ENCODE assay signal across 24 mouse cellular contexts in the genomic region with DNA sequence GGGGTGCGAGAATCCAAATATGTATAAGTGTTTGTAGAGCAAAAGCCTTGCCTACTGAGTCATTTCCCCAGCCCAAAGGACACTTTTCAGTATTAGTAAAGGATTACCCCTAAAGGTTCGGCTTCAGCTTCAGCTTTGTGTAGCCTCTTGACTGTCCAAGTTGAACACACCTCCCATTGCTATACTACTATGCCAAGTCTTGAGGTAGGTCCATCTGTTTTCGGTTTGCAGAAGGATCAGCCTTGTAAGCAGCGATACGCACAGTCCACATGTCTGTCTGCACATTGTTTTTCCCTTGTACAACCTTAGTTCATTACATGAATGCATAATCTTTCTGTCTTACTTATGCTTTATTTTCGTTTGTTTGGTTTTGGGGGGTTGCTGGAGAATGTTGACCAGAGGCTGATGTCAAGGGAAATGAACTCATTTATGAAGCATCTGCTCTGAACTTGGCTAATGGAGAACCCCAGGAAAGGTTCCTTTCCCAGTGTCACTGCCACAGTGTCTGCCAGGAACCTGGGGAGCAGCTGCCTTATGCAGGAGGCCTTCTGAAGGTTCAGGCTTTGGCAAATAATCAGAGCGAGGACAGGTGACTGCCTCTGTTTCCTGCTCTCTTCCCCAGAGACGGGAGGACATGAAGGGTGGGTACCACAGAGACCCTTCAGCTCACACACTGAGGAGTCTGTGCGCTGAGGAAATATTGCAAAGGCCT.
DNase-seq lines count a peak whose midpoint lies in the region; ATAC-seq and TF ChIP-seq lines count a peak whose summit lies in the region.
"Had no signal": no experiment of that assay in that cellular context is flagged by ENCODE, and none has a peak within 500 bp of the region (broad histone marks: within the 10 kb centered on the region; RNA-seq: fewer than 3 reads in every experiment).

No protein-coding gene starts in this region.

- no peak overlapping the region for H3K4me2 ChIP-seq in midbrain, embryonic 11.5 days
- no peak overlapping the region for H3K4me2 ChIP-seq in midbrain, postnatal 0 days (ENCODE audit: low read depth, low read length, poor library complexity, severe bottlenecking)
- no peak overlapping the region for H3K4me2 ChIP-seq in embryonic facial prominence, embryonic 14.5 days (ENCODE audit: low read depth, low read length)
- H3K4me2 ChIP-seq: embryonic facial prominence, embryonic 13.5 days; heart, embryonic 11.5 days; limb, embryonic 15.5 days; lung, embryonic 14.5 days; midbrain, embryonic 13.5 days; neural tube, embryonic 12.5 days had no signal

- intact Hi-C loops in heart, adult 2 months (cut with DNase I): no loop called here

- no peak overlapping the region for H3K4me3 ChIP-seq in heart, adult 2 months
- H3K4me3 ChIP-seq in midbrain, embryonic 11.5 days (ENCODE audit: low read depth, low read length): no peak overlapping the region
- H3K4me3 ChIP-seq in midbrain, postnatal 0 days (ENCODE audit: low read depth, low read length): no peak overlapping the region
- H3K4me3 ChIP-seq in embryonic facial prominence, embryonic 14.5 days (ENCODE audit: low read depth, low read length): no peak overlapping the region
- H3K4me3 ChIP-seq: embryonic facial prominence, embryonic 13.5 days; limb, embryonic 15.5 days; midbrain, embryonic 13.5 days; neural tube, embryonic 12.5 days had no signal

- no peak for TF ChIP-seq CTCF in heart, adult 2 months (IDR thresholded peaks at IDR 0.05)
- TF ChIP-seq CTCF in midbrain, postnatal 0 days (IDR thresholded peaks at IDR 0.05): no peak

- no peak overlapping the region for H3K9ac ChIP-seq in heart, adult 2 months (ENCODE audit: low read depth, low read length)
- no peak overlapping the region for H3K9ac ChIP-seq in midbrain, embryonic 11.5 days (ENCODE audit: low read length)
- H3K9ac ChIP-seq in midbrain, postnatal 0 days (replicated peaks; ENCODE audit: low read length, poor library complexity, severe bottlenecking): no peak overlapping the region
- no peak overlapping the region for H3K9ac ChIP-seq in embryonic facial prominence, embryonic 14.5 days (ENCODE audit: low read depth, low read length)
- H3K9ac ChIP-seq: embryonic facial prominence, embryonic 13.5 days; limb, embryonic 15.5 days; liver, embryonic 14.5 days; lung, embryonic 14.5 days; midbrain, embryonic 13.5 days; neural tube, embryonic 12.5 days had no signal

- WGBS in heart, adult 2 months: 61% methylated on average over 9 of the region's 9 CpGs
- 85% methylated on average over 9 of the region's 9 CpGs for WGBS in midbrain, embryonic 11.5 days
- 87% methylated on average over 9 of the region's 9 CpGs for WGBS in midbrain, postnatal 0 days
- WGBS in embryonic facial prominence, embryonic 14.5 days: 68% methylated on average over 9 of the region's 9 CpGs

- peak; percentile 74 for DNase-seq in heart, adult 11 months
- DNase-seq in heart, adult 2 months: no peak
- peak; percentile 45 for DNase-seq in midbrain, embryonic 11.5 days (ENCODE audit: low spot score, missing footprints)
- no peak for DNase-seq in midbrain, postnatal 0 days (ENCODE audit: low spot score)
- peak; percentile 76 to 82 for DNase-seq in cerebellum, postnatal 10 days
- DNase-seq in embryonic facial prominence, embryonic 14.5 days (ENCODE audit: low spot score): peak; percentile 10
- no peak for DNase-seq in thymus, postnatal 4 days
- DNase-seq in kidney, postnatal 4 days: no peak
- DNase-seq: adrenal gland, postnatal 36 days; kidney, adult 2 months; kidney, postnatal 10 days; layer of hippocampus, postnatal 36 days; lung, embryonic 14.5 days; thymus, adult 18-20 months; thymus, postnatal 36 days had no signal

- H3K9me3 ChIP-seq in midbrain, embryonic 11.5 days (ENCODE audit: control insufficient read depth, low read length): no peaks in the 10 kb centered on the region
- no peaks in the 10 kb centered on the region for H3K9me3 ChIP-seq in midbrain, postnatal 0 days (ENCODE audit: low read length)
- H3K9me3 ChIP-seq in embryonic facial prominence, embryonic 14.5 days (ENCODE audit: control insufficient read depth, low read length): no peaks in the 10 kb centered on the region
- H3K9me3 ChIP-seq: embryonic facial prominence, embryonic 13.5 days; limb, embryonic 15.5 days; midbrain, embryonic 13.5 days; neural tube, embryonic 12.5 days had no signal

- no peak for ATAC-seq in midbrain, embryonic 11.5 days (ENCODE audit: low FRiP score)
- ATAC-seq in midbrain, postnatal 0 days (ENCODE audit: low FRiP score): no peak
- ATAC-seq in embryonic facial prominence, embryonic 14.5 days (ENCODE audit: low read depth): no peak
- ATAC-seq: CD4-positive, CD25-positive, alpha-beta regulatory T cell, adult 4 months; forebrain, embryonic 14.5 days; inflammation-experienced regulatory T-cells, adult 6 months; midbrain, embryonic 13.5 days had no signal

- no peaks in the 10 kb centered on the region for H3K27me3 ChIP-seq in heart, adult 2 months (ENCODE audit: control insufficient read depth, insufficient read depth, low read length)
- no peaks in the 10 kb centered on the region for H3K27me3 ChIP-seq in midbrain, embryonic 11.5 days (ENCODE audit: control insufficient read depth, insufficient read depth, low read length)
- H3K27me3 ChIP-seq in midbrain, postnatal 0 days (ENCODE audit: insufficient read depth, low read length): no peaks in the 10 kb centered on the region
- no peaks in the 10 kb centered on the region for H3K27me3 ChIP-seq in embryonic facial prominence, embryonic 14.5 days (replicated peaks; ENCODE audit: control insufficient read depth, insufficient read depth, low read length)
- H3K27me3 ChIP-seq: embryonic facial prominence, embryonic 13.5 days; limb, embryonic 15.5 days; midbrain, embryonic 13.5 days; neural tube, embryonic 12.5 days had no signal

- H3K27ac ChIP-seq in heart, adult 2 months: no peak overlapping the region
- no peak overlapping the region for H3K27ac ChIP-seq in midbrain, embryonic 11.5 days (ENCODE audit: low read depth, low read length)
- H3K27ac ChIP-seq in midbrain, postnatal 0 days (ENCODE audit: low read depth, low read length): no peak overlapping the region
- H3K27ac ChIP-seq in embryonic facial prominence, embryonic 14.5 days (replicated peaks; ENCODE audit: low read depth, low read length): no peak overlapping the region
- H3K27ac ChIP-seq: embryonic facial prominence, embryonic 13.5 days; limb, embryonic 15.5 days; liver, embryonic 14.5 days; midbrain, embryonic 13.5 days; neural tube, embryonic 12.5 days had no signal

- TF ChIP-seq EP300 in heart, adult 2 months (IDR thresholded peaks at IDR 0.05; ENCODE audit: insufficient read depth, low read depth, low read length): no peak

- TF ChIP-seq POLR2A in heart, adult 2 months (IDR thresholded peaks at IDR 0.05; ENCODE audit: insufficient read depth, low read depth, low read length): no peak

- H3K79me2 ChIP-seq in heart, adult 2 months (replicated peaks; ENCODE audit: control insufficient read depth, insufficient read depth, low read length): no peaks in the 10 kb centered on the region

- no peaks in the 10 kb centered on the region for H3K36me3 ChIP-seq in heart, adult 2 months (ENCODE audit: control insufficient read depth, insufficient read depth, low read length)
- no peaks in the 10 kb centered on the region for H3K36me3 ChIP-seq in midbrain, embryonic 11.5 days (ENCODE audit: control insufficient read depth, insufficient read depth, low read length)
- no peaks in the 10 kb centered on the region for H3K36me3 ChIP-seq in midbrain, postnatal 0 days (ENCODE audit: insufficient read depth, low read length)
- H3K36me3 ChIP-seq in embryonic facial prominence, embryonic 14.5 days (ENCODE audit: control insufficient read depth, insufficient read depth, low read length): no peaks in the 10 kb centered on the region
- H3K36me3 ChIP-seq: embryonic facial prominence, embryonic 13.5 days; limb, embryonic 15.5 days; midbrain, embryonic 13.5 days; neural tube, embryonic 12.5 days had no signal

- H3K4me1 ChIP-seq in heart, adult 2 months (ENCODE audit: control insufficient read depth, insufficient read depth, low read length): no peaks in the 10 kb centered on the region
- H3K4me1 ChIP-seq in midbrain, embryonic 11.5 days (ENCODE audit: control insufficient read depth, insufficient read depth, low read length): no peaks in the 10 kb centered on the region
- H3K4me1 ChIP-seq in midbrain, postnatal 0 days (ENCODE audit: insufficient read depth, low read length): no peaks in the 10 kb centered on the region
- no peaks in the 10 kb centered on the region for H3K4me1 ChIP-seq in embryonic facial prominence, embryonic 14.5 days (ENCODE audit: control insufficient read depth, insufficient read depth, low read length)
- H3K4me1 ChIP-seq: embryonic facial prominence, embryonic 13.5 days; limb, embryonic 15.5 days had no signal

Comparison
In these comparisons a context has a peak if more than half of its experiments do, and no peak if none do; other contexts are left out.
1. DNase-seq: peak in heart, adult 11 months (single experiment), midbrain, embryonic 11.5 days (single experiment), cerebellum, postnatal 10 days (2 of 2) and embryonic facial prominence, embryonic 14.5 days (single experiment); none in heart, adult 2 months (0 of 2), midbrain, postnatal 0 days (single experiment), thymus, postnatal 4 days (single experiment) and kidney, postnatal 4 days (0 of 2).